Mouse (Mus musculus) liver, embryonic 15.5 days (tissue): ENCODE measurements around the gene Taf1c. TPM values are rescaled to one million over a fixed set of nuclear protein-coding genes. Genes with fewer than 3 reads are reported as not detected.

ENCODE experiments used
- ATAC-seq: fragments of 200-750 bp; cut with Nextera tagmentation; 2 replicates; pipeline ENCODE4 v1.8.0; 2017; ENCODE audit warnings: moderate number of reproducible peaks, mild to moderate bottlenecking, moderate library complexity; ENCODE audit not compliant: insufficient read depth
- H3K27ac ChIP-seq: fragments of 300-500 bp; sonication (generic); replicated peaks from 2 replicates; pipeline ENCODE4 v1.5.1; 2015; ENCODE audit warnings: mild to moderate bottlenecking, inconsistent platforms
- H3K27me3 ChIP-seq: fragments of 300-500 bp; sonication (generic); 2 replicates; pipeline ENCODE4 v1.6.1; 2015; ENCODE audit warnings: mild to moderate bottlenecking, inconsistent platforms
- H3K36me3 ChIP-seq: fragments of 300-500 bp; sonication (generic); replicated peaks from 2 replicates; pipeline ENCODE4 v1.6.1; 2015; ENCODE audit warnings: moderate library complexity, mild to moderate bottlenecking, inconsistent platforms
- H3K4me1 ChIP-seq: fragments of 300-500 bp; sonication (generic); replicated peaks from 2 replicates; pipeline ENCODE4 v1.6.1; 2015; ENCODE audit warnings: inconsistent platforms
- H3K4me2 ChIP-seq: fragments of 300-500 bp; sonication (generic); 2 replicates; pipeline ENCODE4 v1.6.1; 2015; ENCODE audit warnings: moderate library complexity, mild to moderate bottlenecking, inconsistent platforms
- H3K4me3 ChIP-seq: fragments of 300-500 bp; sonication (generic); replicated peaks from 2 replicates; pipeline ENCODE4 v1.5.1; 2015; ENCODE audit warnings: mild to moderate bottlenecking, inconsistent platforms
- H3K9ac ChIP-seq: fragments of 300-500 bp; sonication (generic); 2 replicates; pipeline ENCODE4 v1.6.1; 2015; ENCODE audit warnings: moderate library complexity, mild to moderate bottlenecking, inconsistent platforms
- H3K9me3 ChIP-seq: fragments of 300-500 bp; sonication (generic); replicated peaks from 2 replicates; pipeline ENCODE4 v1.6.1; 2016; ENCODE audit warnings: inconsistent platforms
- WGBS: fragments of 180-500 bp; shearing (Covaris S2); methylation state at CpG from one replicate; pipeline ENCODE4 v1.1.7; 2015; ENCODE audit warnings: mixed read lengths; ENCODE audit not compliant: insufficient replicate concordance; 5-methylcytosine and 5-hydroxymethylcytosine counted together
- polyA plus RNA-seq: library from polyadenylated mRNA; unstranded; fragments of >200 nt; fragmentation: Nextera tagmentation; extraction: Ambion mirVana; gene quantifications from 2 replicates; pipeline ENCODE4 v1.2.1, GENCODE M21; 2015

Gene Taf1c
- polyA plus RNA-seq, 1 experiment from 2014 or later, result 5.4 TPM

DNA sequence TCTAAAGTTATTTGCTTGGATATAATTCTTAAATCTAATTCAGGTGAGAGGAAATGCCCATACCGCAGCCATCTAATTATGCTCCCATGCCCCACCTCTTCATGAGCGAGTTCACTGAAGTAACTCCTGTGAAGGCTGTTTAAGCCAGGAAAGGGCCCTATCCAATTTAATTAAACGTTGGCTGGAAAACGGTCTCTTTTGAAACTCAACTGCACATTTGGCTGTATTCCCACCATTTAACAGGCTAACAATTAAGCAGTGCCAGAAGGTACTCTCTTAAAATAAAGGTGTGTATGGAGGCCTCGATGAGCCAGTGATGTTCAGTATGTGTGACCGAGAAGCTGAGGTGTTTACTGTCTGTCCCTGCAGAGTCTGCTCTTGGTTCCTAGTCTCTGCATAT is 49.2 kb downstream of the Taf1c start:
- Histone ChIP-seq H3K36me3 (peaks cover 5% of the 10 kb centered on the region), H3K4me2 (0 out of 2 replicates have a peak overlapping the region, but pooled peaks have one; percentile 16), H3K4me1 (peaks cover 67% of the 10 kb centered on the region), H3K9me3 (no peaks in the 10 kb centered on the region), H3K9ac (no peak overlapping the region), H3K27ac (no peak overlapping the region; the same call in 1 of the 2 replicates), H3K4me3 (no peak overlapping the region), H3K27me3 (no peaks in the 10 kb centered on the region)
- 82% methylated on average over 6 of the region's 6 CpGs for WGBS
- no peak for ATAC-seq

DNA sequence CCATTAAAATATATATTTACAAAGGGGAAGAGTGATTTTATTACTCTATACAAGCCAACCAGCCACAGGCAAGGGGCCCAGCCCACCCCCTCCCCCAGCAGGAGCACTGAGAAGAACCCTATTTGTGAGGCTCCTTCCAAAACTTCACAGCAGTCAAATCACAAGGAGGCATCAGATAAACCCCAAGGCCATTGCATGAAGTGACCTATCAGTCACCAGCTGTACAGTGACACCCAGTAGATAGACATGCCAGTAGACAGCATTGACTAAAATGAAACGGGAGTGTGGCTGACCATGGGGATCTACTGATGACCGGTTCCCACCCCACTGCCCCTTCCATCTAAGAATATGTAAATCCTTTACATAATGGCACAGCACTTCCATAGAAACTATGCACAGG is 52.1 kb downstream of the Taf1c start:
- H3K9ac ChIP-seq, result no peak overlapping the region
- 38% methylated on average over 2 of the region's 2 CpGs for WGBS
- peaks cover 6% of the 10 kb centered on the region for H3K36me3 ChIP-seq
- H3K27me3 ChIP-seq, result no peaks in the 10 kb centered on the region
- no peak overlapping the region for H3K4me3 ChIP-seq
- H3K4me1 ChIP-seq, result peaks cover 58% of the 10 kb centered on the region
- ATAC-seq, result no peak
- no peak overlapping the region for H3K27ac ChIP-seq
- peak overlapping the region; percentile 21; the same call in 1 of the 2 replicates for H3K4me2 ChIP-seq
- no peaks in the 10 kb centered on the region for H3K9me3 ChIP-seq

DNA sequence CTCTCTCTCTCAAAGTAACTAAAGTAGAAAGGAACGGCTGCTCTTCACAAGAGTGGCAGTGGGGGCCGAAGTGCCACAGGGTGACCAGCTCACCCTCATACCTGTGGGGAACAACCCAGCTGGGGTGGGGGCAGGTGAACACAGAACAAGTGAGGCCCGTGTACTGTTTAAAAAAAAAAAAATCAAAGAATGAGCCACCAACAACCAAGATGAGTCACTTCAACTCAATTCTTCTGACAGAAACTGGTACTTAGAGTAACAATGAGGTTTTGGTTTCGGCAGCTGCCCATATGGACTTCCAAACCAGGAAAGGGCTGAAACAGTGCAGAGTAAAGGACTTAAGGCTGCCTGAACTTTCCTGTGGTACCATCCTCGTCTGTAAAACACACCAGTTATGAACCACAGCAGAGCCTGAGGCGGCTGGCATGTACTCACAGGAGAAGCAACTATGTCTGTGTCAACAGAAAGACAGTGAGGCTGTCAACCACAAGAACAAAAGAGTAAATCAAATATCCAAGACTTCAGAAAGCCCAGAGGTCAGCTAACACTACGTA is 56.4 kb downstream of the Taf1c start:
- no peak overlapping the region for H3K4me2 ChIP-seq
- no peak overlapping the region for H3K27ac ChIP-seq
- H3K27me3 ChIP-seq, result no peaks in the 10 kb centered on the region
- no peak overlapping the region for H3K4me3 ChIP-seq
- H3K4me1 ChIP-seq, result peaks cover 18% of the 10 kb centered on the region
- no peak overlapping the region for H3K9ac ChIP-seq
- no peak for ATAC-seq
- peaks cover 43% of the 10 kb centered on the region for H3K36me3 ChIP-seq
- 68% methylated on average over 7 of the region's 7 CpGs for WGBS
- no peaks in the 10 kb centered on the region for H3K9me3 ChIP-seq

Other genes with a start within 250 kb of the Taf1c start
- 11.5 and 12.4 TPM in 2 replicates for gene Mlycd, start 210.3 kb downstream of the Taf1c start, polyA plus RNA-seq
- 41.2 and 49.7 TPM in 2 replicates for gene Osgin1, start 171.1 kb downstream of the Taf1c start, polyA plus RNA-seq
- not detected in 2 replicates for gene Necab2, start 158.5 kb downstream of the Taf1c start, polyA plus RNA-seq
- gene Slc38a8, start 103.5 kb downstream of the Taf1c start, polyA plus RNA-seq, result not detected in 2 replicates
- 24.7 and 26.3 TPM in 2 replicates for gene Mbtps1, start 46.5 kb downstream of the Taf1c start, polyA plus RNA-seq
- gene Hsdl1, start 30.0 kb downstream of the Taf1c start, polyA plus RNA-seq, result 16.5 and 18.1 TPM in 2 replicates
- gene Dnaaf1, start 30.0 kb downstream of the Taf1c start, polyA plus RNA-seq, result 0.05 and 0.08 TPM in 2 replicates
- not detected in 2 replicates for gene Adad2, start 7.5 kb upstream of the Taf1c start, polyA plus RNA-seq
- not detected in 2 replicates for gene Kcng4, start 30.5 kb upstream of the Taf1c start, polyA plus RNA-seq
- 2.2 and 2.5 TPM in 2 replicates for gene Wfdc1, start 61.1 kb upstream of the Taf1c start, polyA plus RNA-seq
- 0.09 and 0.12 TPM in 2 replicates for gene Atp2c2, start 94.8 kb upstream of the Taf1c start, polyA plus RNA-seq
- 4.1 and 4.6 TPM in 2 replicates for gene Tldc1, start 173.2 kb upstream of the Taf1c start, polyA plus RNA-seq
- 31.9 and 33.3 TPM in 2 replicates for gene Cotl1, start 235.3 kb upstream of the Taf1c start, polyA plus RNA-seq